In the genomic region with DNA sequence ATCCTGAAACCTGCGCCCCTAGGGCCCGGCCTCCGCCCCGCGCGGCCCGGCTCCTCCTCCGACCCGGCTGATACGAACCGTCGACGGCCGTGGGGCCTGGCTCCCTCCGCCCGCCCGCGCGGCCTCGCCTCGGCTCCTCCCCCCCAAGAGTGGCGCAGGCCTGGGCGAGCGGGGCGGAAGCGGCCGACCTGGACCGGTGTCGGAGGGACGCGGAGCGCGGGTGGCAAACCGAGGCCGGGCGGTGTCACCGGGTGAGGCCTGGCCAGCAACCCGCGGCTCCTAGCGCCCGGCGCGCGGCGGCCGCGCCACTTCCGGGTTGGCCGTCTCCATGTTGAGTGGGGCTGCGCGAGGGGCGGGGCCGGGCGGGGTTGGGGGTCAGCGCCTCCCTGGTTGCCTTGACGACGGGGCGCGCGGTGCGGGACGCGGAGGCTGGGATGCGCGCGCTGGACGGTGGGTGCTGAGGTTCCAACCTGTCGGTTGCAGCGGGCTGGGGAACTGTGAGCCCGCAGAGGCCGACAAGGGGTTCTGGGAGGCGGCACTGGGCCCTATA, we compare ENCODE assay signal across 8 mouse cellular contexts. TPM values are rescaled to one million over a fixed set of nuclear protein-coding genes. Genes with fewer than 3 reads are reported as not detected.
DNase-seq lines count a peak whose midpoint lies in the region; ATAC-seq and TF ChIP-seq lines count a peak whose summit lies in the region.

A gene (minus strand): TSS at position 333 of the 550 bp plus-strand sequence.

- H3K9me3 ChIP-seq in hindbrain, postnatal 0 days (ENCODE audit: low read length), result no peaks in the 10 kb centered on the region

- no peak; the same call in 1 of the 2 replicates for TF ChIP-seq CTCF in gastrocnemius, adult 2 months (IDR thresholded peaks at IDR 0.05)
- no peak for TF ChIP-seq CTCF in hindbrain, postnatal 0 days (IDR thresholded peaks at IDR 0.05; ENCODE audit: low read depth)
- TF ChIP-seq CTCF in left cerebral cortex, adult 2 months (IDR thresholded peaks at IDR 0.05), result no peak; the same call in 1 of the 2 replicates

- ATAC-seq in hindbrain, postnatal 0 days, result peak; percentile 98

- H3K4me1 ChIP-seq in hindbrain, postnatal 0 days (ENCODE audit: insufficient read depth, low read length), result peaks cover 6% of the 10 kb centered on the region; the same call in 1 of the 2 replicates

- no peaks in the 10 kb centered on the region for H3K36me3 ChIP-seq in hindbrain, postnatal 0 days (ENCODE audit: insufficient read depth, low read length)
- no peaks in the 10 kb centered on the region for H3K36me3 ChIP-seq in macrophage (ENCODE audit: inconsistent target)

- peak within 1 kb of the TSS; percentile 96 for H3K27ac ChIP-seq in gastrocnemius, adult 2 months
- peak within 1 kb of the TSS; percentile 93 for H3K27ac ChIP-seq in hindbrain, postnatal 0 days
- peak within 1 kb of the TSS; percentile 94 for H3K27ac ChIP-seq in left cerebral cortex, adult 2 months
- no peak within 1 kb of the TSS for H3K27ac ChIP-seq in macrophage

- peak; percentile 91 for DNase-seq in ZHBTc4 (ENCODE audit: low read depth, low spot score)
- DNase-seq in cerebellum, postnatal 4 days (ENCODE audit: low spot score in 2 of 2), result peak; percentile 55 to 86
- peak; percentile 93 for DNase-seq in gastrocnemius, adult 2 months
- peak; percentile 93 for DNase-seq in hindbrain, postnatal 0 days (ENCODE audit: low spot score)
- DNase-seq in left cerebral cortex, adult 2 months (ENCODE audit: extremely low spot score in 1 of 2, low spot score in 2 of 2), result peak; percentile 86 to 88
- DNase-seq in retina, postnatal 7 days (ENCODE audit: low read depth, low spot score), result peak; percentile 84
- DNase-seq in urinary bladder, adult 18-20 months (ENCODE audit: low spot score in 2 of 2), result peak; percentile 73 to 89

- under 1% methylated on average over 52 of the region's 72 CpGs for WGBS in hindbrain, postnatal 0 days
- under 1% methylated on average over 72 of the region's 72 CpGs for WGBS in macrophage (ENCODE audit: missing documents)

- no peaks in the 10 kb centered on the region for H3K27me3 ChIP-seq in hindbrain, postnatal 0 days (ENCODE audit: insufficient read depth, low read length)

- intact Hi-C loops in gastrocnemius, adult 2 months (cut with DNase I), result loop anchor here (10.0 kb wide), 2 partner anchors 201 to 281 kb away; a partner anchor contains a TSS
- intact Hi-C loops in left cerebral cortex, adult 2 months (cut with DNase I), result loop anchor here (2.0 to 5.0 kb wide), 3 partner anchors 199 to 487 kb away; a partner anchor contains a TSS

- peak within 1 kb of the TSS; percentile 80 for H3K4me2 ChIP-seq in hindbrain, postnatal 0 days (ENCODE audit: low read depth, low read length)

- no peaks in the 10 kb centered on the region for H3K79me2 ChIP-seq in macrophage (ENCODE audit: inconsistent target)

- peak within 1 kb of the TSS; percentile 95 for H3K4me3 ChIP-seq in gastrocnemius, adult 2 months
- H3K4me3 ChIP-seq in hindbrain, postnatal 0 days (ENCODE audit: low read length), result peak within 1 kb of the TSS; percentile 77
- H3K4me3 ChIP-seq in left cerebral cortex, adult 2 months, result peak within 1 kb of the TSS; percentile 62
- peak within 1 kb of the TSS; percentile 44 for H3K4me3 ChIP-seq in macrophage (ENCODE audit: inconsistent target)

- H3K9ac ChIP-seq in hindbrain, postnatal 0 days (replicated peaks; ENCODE audit: low read length), result peak within 1 kb of the TSS; percentile 94

RNA-seq across cellular contexts. Expression of the gene that starts here (rescaled TPM):
- total RNA-seq in gastrocnemius, adult 2 months (2021), result 10 to 100 TPM; 12.0 to 13.8 TPM
- total RNA-seq in hindbrain, postnatal 0 days (2014; rRNA removed), result 25.5 and 26.7 TPM in 2 replicates
- polyA plus RNA-seq in hindbrain, postnatal 0 days (2015; fragmentation: Nextera tagmentation; extraction: Ambion mirVana), result 10.1 and 10.4 TPM in 2 replicates
- total RNA-seq in left cerebral cortex, adult 2 months (2021), result 10 to 100 TPM; 69.2 to 73.3 TPM
- total RNA-seq in macrophage (2018; cell fraction: chromatin; rRNA removed), result 10 to 100 TPM in 25 of 26 experiments, 1 to 10 TPM in 1; 7.0 to 44.3 (median 23.2) TPM
- 1 to 10 TPM; 2.7 to 8.1 (median 4.7) TPM for total RNA-seq in macrophage (2018; cell fraction: cytosol; rRNA removed)
- total RNA-seq in macrophage (2018; cell fraction: nucleus; rRNA removed), result 10 to 100 TPM in 22 of 26 experiments, 1 to 10 TPM in 4; 8.8 to 33.5 (median 14.6) TPM
- 3.2 to 6.4 TPM (median 4.4 TPM) in 3 replicates for polyA plus RNA-seq in macrophage (2018)

Comparison
In these comparisons a context has a peak if more than half of its experiments do, and no peak if none do; other contexts are left out.
1. H3K4me3 ChIP-seq: peak in every context shown above with its lines; median percentile 95 in gastrocnemius, adult 2 months; 77 in hindbrain, postnatal 0 days; 62 in left cerebral cortex, adult 2 months; 44 in macrophage.